Mouse (Mus musculus) layer of hippocampus, postnatal 36 days (tissue): ENCODE results near the gene Anks1b. TPM values are rescaled to one million over a fixed set of nuclear protein-coding genes. Genes with fewer than 3 reads are reported as not detected.

Experiments
- DNase-seq, 2 experiments: peaks; one replicate each; pipeline ENCODE4 v3.0.0; 2022
- total RNA-seq, 2 experiments: library from RNA; stranded (reverse); gene quantifications; 2 replicates each; pipeline ENCODE4 v1.2.3; 2021

The Anks1b gene
- total RNA-seq, 2 experiments from 2014 or later: 492 to 532 TPM

DNA sequence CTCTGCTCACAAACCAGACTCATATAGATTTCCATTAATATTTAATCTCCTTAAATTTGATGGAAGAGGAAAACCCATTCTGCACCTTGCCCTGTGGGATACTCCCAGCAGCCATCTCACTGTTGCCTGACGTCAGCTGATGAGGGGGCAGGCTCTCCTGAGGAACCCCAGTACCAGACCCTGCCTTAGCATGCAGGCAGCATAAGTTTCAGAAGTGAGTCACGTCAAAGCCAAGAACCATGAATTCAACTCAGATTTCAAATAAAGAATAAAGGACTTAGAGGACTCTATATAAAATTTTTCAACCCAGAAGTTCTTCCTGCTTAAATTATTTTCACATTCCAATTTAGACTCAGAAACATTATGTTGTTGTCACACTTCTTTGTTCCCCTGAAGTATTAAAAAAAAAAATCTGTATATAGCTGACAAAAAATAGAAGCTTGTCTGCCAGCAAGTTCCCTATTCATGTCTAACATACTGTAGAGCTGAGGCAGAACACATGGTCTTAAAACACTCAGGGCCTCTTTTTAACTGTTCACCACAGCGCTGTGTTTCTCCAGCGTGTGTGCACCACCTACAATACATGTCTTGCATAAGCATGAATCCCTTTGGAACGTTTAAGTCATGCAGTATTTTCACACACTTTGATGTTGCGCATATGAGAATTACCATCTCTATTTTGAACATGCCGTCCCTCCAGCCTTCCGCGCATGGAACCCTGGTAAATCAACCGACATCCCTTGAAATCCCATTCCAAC lies 806.6 kb downstream of the Anks1b start:
- DNase-seq: peak in 1 of 2 experiments; percentile 18

DNA sequence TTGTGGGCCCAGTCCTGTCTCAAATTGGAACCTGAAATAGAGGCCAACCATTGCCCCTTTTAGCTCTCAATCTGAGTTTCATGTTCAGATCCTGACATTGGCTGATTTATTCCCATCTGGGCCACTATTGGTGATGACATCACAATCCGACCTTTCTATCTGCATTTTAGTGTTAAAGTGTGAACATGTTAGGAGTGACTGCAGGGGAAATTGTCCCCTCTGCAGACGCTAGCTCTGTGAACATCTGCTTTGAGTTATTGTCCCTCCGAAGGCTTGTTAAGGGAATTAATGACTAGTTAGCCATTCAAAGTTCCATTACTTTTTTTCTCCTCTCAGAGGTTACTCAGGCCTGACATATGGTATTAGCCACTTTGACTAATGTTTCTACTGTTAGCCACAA lies 810.5 kb downstream of the Anks1b start:
- DNase-seq: no peak

DNA sequence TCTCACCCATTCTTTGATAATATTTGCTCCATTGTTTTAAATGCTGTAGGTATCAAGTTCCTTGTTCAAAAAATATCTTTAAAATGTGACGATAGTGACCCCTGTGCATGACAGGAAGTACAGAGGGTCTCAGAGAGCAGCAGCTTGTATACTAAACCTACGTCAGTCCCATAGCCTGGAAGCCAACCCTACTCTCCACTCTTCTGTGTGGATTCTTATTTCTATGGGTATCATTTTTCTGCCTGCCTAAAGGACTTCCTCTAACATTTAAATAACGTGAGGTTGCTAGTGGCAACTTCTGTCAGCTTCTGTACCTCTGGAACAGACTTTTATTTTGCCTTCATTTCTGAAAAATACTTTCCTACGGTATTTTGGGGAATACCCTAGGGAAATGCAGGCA lies 812.1 kb downstream of the Anks1b start:
- peak in 1 of 2 experiments; percentile 0 for DNase-seq

DNA sequence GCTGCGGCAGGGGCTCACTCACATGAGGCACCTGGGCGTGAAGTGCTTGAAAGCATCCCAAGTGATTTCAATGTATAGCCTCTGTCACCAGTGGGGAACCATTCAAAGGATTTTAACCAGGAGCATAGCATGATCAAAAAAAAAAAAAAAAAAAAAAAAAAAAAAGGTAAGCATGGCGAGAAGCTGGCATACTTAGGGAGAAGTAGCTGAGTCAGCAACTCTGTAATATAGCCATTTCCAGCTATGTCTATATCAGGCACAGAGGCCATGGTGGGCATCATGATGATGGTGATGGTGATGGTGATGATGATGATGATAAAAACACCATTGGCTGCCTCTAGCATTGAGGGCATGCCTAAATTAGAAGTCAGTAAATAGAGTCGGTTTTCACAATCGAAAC lies 814.8 kb downstream of the Anks1b start:
- DNase-seq: no peak

DNA sequence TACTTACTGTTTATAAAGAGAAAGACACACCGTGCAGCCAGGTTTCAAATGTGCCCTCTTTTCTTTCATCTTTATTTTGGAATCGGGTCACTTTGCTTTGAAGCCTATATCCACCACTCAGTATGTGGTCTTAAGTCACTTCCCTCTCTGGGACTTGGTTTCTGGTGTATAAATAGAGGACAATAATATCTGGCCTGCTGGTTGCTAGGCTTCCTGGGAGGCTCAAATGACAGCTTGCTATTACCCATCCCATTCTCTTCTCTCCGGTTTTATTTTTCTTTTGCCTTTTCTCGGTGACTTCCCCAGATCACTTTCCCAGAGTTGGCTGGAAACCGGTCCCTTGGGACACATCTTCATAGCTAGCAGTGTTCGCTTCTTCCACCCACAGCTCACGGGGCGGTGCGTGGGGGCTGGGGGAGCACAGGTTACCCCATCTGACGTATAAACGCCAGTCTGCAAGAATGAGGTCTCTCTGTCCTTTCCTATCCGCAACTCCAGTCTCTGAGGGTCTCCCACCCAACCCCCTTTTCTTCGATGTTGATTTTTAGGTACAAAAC lies 815.5 kb downstream of the Anks1b start:
- DNase-seq: no peak

DNA sequence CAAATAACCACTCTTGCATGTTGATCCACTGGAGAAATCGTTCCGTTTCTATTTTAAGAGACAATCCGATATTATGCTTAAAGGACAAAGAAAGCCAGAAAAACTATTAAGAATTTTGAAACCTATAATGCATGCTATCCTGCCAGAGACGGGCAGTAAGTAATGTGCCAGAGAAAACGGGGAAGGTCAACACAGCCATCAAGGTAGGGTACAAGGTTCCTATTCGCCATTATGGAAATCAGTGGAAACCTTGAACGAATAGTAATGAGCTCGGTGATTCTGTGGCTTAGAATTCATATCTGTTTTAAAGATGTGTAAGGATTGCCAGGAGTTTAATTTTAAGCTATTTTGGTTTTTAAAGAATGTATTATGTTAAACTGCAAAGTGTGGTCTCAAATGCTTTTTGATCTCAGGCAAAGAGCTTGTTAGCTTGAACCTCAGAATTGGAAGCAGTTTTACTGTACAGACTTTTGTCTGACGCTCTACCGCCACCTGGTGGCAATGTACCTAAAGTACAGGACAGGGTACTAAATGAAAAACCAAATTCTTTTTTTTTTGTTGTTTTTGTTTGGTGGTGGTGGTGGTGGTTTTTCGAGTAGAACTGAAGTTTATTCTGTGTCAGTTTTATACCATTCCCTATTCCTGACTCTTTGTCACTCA lies 816.7 kb downstream of the Anks1b start:
- peak; percentile 58 to 63 for DNase-seq

DNA sequence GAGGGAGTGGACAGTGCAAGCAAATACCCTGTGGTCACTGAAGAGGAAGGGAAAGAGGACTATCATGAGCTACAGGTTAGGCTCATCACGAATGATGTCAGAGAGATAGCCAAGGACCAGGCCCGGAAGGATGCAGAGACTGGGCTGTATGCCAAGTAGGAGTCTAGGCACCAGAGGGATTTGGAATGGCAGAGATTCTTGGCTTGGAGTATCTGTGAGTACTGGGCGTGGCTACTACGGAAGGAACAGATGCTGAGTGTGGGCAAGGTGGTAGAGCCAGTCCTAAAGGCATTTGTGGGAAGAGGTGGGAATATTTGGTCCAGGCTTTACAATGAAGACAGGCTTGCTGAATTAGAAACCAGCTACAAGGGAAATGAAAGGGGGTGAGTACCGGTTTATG lies 823.4 kb downstream of the Anks1b start:
- no peak for DNase-seq

DNA sequence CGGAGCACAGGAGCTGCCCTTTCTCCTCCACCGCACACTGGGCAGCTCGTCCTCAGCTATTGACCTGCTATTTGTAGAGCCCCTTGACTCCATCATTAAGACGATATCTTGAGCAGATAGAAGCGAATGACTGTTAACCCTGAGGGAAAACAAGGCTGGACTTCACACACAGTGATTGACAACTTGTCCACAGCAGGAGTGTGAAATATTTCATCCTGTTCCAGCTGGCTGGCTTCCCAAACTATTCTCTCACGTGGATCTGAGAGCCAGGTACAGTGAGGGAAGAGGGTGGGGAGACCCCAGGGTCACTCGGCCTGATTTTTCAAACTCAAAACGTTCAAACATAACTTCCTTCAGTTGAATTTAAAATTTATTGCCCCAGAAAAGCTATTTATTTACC lies 824.1 kb downstream of the Anks1b start:
- DNase-seq: no peak

DNA sequence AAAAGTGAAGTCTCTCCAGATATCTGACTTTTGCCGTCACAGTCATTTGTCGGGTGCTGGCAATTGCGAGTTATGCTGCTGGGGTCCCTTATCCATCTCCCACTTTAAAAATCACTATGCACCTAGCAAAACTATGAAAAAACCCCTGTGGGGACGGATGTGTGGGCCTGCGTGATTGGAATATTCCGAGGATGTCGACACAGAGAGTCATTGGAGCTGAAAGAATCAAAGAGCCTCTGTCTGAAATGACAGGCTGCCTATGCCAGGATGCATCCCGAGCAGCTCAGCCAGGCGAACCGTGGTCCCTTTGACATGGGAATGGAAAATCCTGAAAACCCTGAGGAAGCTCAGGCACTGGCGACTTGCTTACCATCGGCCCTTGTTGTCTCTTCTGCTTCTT lies 825.9 kb downstream of the Anks1b start:
- peak in 1 of 2 experiments; percentile 45 for DNase-seq

DNA sequence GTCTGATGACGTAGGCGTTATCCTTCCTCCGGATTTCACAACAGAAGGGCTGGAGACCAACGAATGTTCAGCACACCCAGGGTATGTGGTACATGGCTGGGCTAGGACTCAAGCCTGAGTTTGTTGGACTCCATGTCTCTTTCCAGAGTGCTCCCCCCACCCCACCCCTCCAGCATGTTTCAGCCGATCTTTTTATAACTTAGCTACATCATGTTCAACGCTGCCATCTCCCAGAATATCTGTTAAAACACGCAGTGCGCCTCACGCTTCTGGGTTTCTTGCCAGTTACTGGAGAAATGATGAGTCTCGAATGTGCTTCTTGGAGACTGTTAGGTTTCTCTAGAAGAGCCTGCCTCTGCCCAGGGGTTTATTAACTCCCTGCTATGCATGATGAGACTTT lies 831.3 kb downstream of the Anks1b start:
- peak; percentile 65 to 73 for DNase-seq

DNA sequence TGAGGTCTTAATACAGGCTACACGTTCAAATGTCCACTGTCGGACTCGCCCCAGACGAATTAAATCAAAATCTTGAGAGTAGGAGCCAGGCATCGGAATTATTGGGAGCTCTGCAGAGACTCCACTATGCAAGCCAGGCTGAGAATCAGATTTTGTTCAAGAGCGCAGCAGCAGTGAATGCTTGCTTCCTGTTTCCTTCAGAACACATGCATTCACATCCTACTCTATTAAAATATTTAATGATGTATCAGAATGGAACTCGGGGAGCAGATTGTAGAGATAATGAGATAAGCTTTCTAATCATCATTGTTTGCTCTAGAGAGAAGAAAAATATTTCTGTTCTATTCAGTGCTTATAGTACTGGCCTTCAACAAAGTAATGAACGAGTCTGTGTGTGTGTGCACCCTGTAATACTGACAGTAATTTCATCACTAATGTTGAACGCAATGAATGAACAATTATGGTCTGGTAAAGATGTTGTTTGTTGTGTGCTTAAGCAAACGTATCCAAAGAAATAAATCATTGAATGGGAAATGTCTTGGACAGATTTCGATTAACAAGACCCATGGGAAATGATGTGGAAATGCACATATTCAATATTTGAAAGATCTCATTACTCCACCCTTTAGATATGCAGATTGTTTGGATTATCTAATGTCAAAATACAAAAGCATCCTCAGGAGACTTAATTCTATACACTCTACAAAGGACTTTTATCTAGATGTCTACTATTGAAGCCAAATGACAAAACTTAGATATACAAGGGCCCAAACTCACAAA lies 835.7 kb downstream of the Anks1b start:
- no peak for DNase-seq

DNA sequence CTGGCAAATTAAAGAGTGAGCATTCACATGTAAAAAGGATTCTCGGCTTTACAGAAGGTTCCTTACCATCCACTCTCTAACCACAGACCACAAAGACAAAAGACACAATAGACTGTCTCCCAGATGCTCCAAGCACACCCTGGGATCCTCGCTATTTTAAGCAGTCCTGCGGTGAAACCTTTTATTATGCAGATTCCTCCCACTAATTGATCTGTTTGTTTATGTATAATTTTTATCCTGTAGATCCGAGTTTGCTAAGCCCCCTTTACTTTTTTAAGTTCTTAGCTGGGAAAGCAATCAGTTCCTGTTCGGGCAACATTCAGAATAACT lies 836.3 kb downstream of the Anks1b start:
- no peak for DNase-seq

DNA sequence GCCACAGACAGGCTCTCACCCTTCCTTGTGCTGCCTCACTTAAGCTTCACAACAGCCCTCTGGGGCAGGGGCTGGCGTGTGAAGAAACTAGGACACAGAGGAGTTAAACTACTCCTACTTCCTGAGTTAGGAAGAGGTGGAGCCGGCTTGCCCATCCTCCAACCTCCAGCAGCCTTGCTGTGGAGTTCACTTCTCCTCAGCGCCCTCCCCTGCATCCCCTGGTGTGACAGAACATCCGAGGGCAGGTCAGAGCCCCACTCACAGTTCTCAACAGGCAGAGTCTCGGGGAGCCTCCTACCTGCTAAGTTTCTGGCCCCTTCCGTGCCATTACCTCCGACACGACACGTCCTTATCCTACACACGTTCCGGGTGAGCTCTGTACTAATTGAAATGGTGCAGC lies 844.7 kb downstream of the Anks1b start:
- DNase-seq: no peak

DNA sequence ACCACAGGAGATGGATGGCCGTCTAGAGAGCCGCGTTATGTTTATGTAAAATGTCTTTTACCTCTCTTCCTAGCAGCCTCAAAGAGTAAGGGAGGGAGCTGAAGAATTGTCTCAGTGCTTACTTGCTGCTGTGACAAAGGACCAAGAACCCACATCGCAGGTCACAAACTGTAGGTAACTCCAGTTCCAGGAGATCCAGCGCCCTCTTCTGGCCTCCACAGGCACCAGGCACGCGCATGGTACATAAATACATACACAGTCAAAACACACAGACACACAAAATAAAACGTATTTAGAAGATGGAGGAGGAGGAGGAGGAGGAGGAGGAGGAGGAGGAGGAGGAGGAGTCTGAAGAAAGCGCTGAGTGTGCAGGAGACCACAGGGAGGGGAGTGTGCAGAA lies 845.4 kb downstream of the Anks1b start:
- DNase-seq: no peak

DNA sequence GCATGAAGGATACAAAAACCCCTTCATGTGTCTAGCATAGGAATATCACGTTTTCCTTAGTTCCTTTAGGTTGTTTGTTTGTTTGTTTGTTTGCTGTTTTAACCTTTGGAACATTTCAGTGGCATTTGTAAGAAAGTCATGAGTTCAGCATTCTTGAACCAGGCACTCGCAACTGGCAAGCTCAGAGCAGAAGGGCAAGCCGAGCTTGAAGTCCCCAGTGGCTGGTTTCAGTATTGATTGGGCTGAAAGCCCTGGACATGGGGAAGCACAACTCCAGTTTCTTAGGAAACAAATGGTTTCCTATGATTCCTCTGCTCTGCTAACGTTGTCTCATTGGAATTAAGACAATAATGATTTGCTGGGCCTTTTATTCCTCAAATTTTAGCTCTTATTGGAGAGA lies 846.7 kb downstream of the Anks1b start:
- DNase-seq: no peak

DNA sequence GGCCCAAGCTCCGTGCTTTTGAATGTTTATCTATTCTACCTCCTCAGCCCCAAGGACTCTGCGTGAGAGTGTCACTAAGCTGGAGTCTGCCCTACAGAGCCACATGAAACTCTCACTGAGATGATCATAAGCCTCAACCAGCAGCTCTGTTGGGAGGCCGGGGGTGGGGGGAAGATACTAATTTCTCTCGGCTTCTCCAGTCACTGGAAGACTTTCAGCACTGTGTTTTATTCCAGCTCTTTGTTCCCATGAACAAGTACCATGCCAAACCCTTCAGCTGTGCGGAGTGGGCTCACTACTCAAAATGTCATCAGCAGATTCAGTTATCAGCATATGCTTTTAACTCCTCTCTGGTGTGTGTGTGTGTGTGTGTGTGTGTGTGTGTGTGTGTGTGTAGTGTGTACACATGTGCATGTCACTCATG lies 849.8 kb downstream of the Anks1b start:
- DNase-seq: peak; percentile 63 to 64

DNA sequence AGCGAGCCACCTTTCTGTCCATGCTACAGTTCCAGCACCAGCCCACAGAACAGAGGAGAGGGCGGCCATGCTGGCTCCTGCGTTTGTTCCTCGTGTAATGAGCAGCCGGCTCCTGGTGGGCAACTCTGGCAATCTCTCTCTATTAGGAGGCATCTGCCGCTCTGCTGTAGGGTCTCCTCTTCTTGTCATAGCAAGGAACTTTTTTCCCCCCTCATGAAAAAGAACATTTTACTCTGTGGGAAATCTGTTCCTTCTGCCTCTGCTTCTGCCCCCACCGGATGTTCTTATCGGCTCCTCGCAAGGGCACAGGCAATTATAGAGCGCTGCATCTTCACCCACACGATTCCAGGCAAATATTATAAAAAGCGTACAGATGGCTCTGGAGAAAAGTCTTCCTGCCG lies 850.6 kb downstream of the Anks1b start:
- DNase-seq: peak; percentile 54 to 68

DNA sequence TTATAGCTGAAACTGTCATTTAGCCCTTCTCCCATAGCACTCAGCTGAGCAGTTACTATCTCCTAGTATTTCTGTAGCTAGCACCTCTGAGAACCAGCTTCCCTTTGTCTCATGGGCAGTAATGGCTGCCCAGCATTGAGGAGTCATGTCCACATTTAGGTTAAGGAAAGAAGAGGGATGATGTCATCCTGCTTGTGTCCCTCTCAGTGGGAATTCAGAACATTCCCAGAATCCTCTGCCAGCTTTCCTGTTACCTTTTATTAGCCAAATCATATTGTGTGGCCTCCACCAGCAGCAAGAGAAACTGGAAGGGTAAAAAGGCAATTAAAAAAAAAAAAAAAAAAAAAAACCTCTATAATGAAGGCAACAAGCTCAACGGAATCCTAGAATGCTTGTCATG lies 851.6 kb downstream of the Anks1b start:
- DNase-seq: no peak

DNA sequence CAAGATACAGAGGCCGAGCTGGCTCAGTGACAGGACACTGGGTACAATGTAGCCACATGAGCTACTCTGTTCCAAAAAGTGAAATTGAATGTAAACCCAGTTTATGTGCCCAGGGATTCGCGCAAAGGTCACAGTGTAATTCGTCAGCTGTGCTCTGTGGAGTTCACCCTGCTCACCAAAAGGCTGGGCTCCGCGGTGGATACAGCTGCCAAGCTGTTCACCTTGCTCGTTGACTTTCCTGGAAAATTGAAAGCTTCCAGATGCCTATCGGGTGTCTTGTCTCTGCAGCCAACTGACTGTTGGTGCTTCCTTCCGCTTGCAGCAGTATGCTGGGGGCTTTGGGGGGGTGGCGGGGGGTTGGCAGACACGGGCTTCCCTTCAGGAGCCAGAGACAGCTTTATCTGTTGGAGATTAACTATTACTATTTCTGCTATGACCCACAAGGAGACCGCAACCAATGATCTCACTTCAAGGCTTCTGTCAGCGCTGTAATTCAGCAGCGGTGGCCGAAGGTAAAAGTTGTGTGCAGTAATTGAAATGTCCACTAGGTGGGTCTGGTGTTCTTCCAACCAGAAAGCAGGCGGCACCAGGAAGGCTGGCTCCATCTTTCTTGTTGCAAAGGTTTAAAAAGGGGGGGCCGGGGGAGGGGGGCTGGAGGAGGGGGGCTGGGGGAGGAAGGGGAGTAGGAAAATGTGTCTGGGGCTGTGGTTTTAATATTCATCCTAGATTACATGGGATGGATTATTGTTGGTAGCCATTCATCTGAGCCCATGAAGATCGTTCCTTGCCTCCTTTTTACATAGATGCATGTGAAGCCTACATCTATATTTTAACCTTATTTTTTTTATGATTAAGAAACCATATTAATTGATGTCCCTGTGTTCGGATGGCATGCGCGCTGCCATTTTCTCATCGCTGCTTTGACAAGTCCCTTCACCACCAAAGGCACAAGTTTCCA lies 855.4 kb downstream of the Anks1b start:
- DNase-seq: peak; percentile 62 to 73

DNA sequence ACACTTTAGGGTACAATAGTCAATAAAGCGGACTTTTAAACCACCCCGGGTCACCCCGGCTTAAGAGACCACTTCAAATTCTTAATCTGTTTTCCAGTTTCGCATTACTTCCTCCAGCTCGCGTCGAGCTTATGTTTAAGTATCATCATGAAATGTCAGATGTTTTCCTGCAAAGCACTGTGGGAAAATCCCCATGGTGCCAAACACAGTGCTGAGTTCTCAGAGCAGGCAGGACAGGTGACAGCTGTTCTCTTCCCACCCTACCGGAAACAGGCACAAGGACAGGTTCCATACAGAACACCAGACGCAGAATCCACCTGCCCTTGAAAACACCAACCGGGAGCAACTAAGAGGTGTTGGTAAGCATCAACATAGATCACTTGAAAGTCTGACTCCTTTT lies 856.2 kb downstream of the Anks1b start:
- no peak for DNase-seq

DNA sequence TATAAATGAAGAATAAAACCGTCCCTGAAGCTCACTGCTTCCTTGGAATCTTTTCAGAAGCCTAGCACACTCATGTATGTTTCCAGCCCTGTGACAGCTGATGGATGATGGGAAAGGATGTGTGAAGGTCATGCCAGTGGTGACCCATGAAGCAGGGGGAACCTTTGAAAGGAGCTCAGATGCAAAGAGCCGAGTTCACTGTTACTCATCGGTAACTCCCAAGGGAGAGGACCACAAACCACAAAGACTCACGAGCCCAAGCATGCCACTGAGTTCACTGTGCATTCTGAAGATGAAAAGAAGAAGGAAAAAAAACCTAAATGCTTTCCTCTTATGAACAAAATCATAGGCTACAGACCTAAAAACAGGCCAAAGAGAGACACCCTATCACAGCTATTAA lies 859.5 kb downstream of the Anks1b start:
- no peak for DNase-seq

DNA sequence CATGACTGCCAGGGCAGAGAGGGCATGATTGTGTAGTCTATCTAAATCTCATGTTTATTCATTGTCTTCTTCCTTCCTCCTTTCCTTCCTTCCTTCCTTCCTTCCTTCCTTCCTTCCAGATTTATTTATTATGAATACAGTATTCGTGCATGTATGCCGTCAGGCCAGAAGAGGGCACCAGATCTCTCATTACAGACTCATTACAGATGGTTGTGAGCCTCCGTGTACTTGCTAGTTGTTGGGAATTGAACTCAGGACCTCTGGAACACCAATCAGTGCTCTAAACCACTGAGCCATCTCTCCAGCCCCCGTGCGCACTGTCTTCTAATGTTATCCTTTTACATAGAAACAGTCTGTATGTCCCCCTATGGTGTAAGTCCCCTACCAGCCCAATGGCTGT lies 860.3 kb downstream of the Anks1b start:
- DNase-seq: no peak
